Mouse (Mus musculus): ENCODE results near the gene Tspan4. TPM values are rescaled to one million over a fixed set of nuclear protein-coding genes. Genes with fewer than 3 reads are reported as not detected.
A peak's percentile ranks its signal among the peaks of the same experiment; 100 is the strongest.
"Not testable (repeated sequence)": the region's sequence is repeated elsewhere in the genome, so short reads cannot be mapped to it uniquely, and the experiment has no call there.

The Tspan4 gene
- polyA plus RNA-seq, 1 experiment = 16.4 TPM

DNA sequence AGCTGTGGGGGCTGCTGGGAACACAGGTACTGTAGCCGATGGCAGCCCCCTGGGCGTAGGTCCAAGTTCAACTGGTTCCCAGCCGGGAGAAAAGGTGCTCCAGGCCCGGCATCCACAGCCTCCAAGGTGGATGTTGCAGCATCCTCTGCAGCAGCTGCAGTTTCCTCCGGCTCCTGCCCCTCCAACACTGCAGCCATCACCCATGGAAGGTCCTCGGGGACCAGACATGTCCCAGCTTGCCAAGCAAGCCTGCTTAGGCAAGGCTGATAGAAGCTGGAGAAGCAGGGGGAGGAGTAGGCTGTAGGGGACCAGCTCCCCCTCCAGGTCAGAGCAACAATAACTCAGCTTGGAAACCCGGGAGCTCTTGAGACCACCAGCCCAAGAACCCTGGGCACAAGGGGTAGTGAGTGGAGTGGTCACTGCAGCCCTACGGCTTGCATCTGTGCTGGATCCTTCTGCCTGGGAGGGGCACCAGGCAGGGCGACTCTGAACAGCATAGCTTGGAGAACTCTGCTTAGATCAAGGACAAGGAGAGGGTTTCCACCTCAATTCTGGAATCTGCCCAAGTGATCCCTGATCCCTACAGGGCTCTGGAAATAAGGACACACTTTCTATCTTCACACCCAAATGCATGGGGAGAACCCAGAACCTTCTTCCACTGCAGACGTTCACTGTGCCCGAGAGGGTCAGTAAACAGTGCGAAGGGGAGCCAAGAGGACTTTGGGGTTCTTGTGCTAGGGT, 31.8 kb upstream of the Tspan4 start:
- Histone ChIP-seq H3K4me1 (ENCODE audit: control insufficient read depth, insufficient read depth, low read length) (peaks cover 2% of the 10 kb centered on the region; the same call in 1 of the 2 replicates), H3K4me3 (replicated peaks; ENCODE audit: control insufficient read depth, low read depth, low read length) (peak overlapping the region; percentile 71), H3K27ac (ENCODE audit: control insufficient read depth, insufficient read depth, low read depth, low read length, poor library complexity) (0 out of 2 replicates have a peak overlapping the region, but pooled peaks have one; percentile 13)
- TF ChIP-seq POLR2A (IDR thresholded peaks at IDR 0.05; ENCODE audit: borderline replicate concordance, control insufficient read depth, low read depth, low read length) = no peak
- peak; percentile 47; the same call in 1 of the 2 replicates for TF ChIP-seq CTCF (IDR thresholded peaks at IDR 0.05; ENCODE audit: control insufficient read depth, insufficient read depth, low read length)
- WGBS = 11% methylated on average over 12 of the region's 12 CpGs

DNA sequence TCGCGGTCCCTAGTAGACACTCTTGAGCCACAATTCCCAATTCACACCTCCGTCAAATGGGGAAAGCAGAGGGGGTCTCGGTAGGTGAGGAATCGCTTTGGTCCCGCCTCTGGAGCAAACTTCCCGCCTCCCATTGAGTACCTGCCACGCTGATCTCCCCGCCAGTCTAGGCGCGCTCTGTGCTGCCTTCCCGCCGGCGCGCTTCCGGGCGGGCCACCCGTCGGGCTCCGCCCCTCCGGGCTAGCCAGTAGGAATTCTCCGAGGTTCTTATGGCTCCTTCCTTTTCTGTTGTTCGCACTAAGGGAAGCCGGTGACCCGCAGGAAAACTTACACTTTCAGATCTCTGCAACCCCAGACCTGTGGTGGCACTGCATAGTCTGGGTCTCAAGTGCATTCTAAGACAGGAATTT, 31.2 kb upstream of the Tspan4 start, which contains the start of gene Pidd1:
Pidd1 (minus strand) TSS at position 198 of the 410 bp plus-strand sequence.
- H3K4me3 ChIP-seq (replicated peaks; ENCODE audit: control insufficient read depth, low read depth, low read length) = peak within 1 kb of the TSS; percentile 71
- TF ChIP-seq POLR2A (IDR thresholded peaks at IDR 0.05; ENCODE audit: borderline replicate concordance, control insufficient read depth, low read depth, low read length) (peak; percentile 73; the same call in 1 of the 2 replicates), CTCF (IDR thresholded peaks at IDR 0.05; ENCODE audit: control insufficient read depth, insufficient read depth, low read length) (no peak)
- H3K4me1 ChIP-seq (ENCODE audit: control insufficient read depth, insufficient read depth, low read length) = peaks cover 2% of the 10 kb centered on the region; the same call in 1 of the 2 replicates
- WGBS = under 1% methylated on average over 25 of the region's 25 CpGs
- H3K27ac ChIP-seq (ENCODE audit: control insufficient read depth, insufficient read depth, low read depth, low read length, poor library complexity) = peak within 1 kb of the TSS; percentile 40

DNA sequence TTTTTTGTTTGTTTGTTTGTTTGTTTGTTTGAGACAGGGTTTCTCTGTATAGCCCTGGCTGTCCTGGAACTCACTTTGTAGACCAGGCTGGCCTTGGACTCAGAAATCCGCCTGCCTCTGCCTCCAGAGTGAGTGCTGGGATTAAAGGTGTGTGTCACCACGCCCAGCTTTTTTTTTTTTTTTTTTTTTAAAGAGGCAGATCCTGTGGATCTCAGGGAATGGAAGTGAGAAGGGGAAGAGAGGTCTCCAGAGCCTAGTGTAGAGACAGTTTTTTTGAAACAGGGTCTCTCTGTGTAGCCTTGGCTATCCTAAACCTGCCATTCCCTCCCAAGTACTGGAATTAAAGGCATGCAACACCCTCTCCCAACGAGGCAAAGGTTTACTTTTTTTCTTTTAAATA, 28.7 kb upstream of the Tspan4 start:
- 74% methylated on average over 3 of the region's 3 CpGs for WGBS
- not testable (repeated sequence) for H3K27ac ChIP-seq (ENCODE audit: control insufficient read depth, insufficient read depth, low read depth, low read length, poor library complexity); H3K4me1 ChIP-seq (ENCODE audit: control insufficient read depth, insufficient read depth, low read length); H3K4me3 ChIP-seq (replicated peaks; ENCODE audit: control insufficient read depth, low read depth, low read length)

DNA sequence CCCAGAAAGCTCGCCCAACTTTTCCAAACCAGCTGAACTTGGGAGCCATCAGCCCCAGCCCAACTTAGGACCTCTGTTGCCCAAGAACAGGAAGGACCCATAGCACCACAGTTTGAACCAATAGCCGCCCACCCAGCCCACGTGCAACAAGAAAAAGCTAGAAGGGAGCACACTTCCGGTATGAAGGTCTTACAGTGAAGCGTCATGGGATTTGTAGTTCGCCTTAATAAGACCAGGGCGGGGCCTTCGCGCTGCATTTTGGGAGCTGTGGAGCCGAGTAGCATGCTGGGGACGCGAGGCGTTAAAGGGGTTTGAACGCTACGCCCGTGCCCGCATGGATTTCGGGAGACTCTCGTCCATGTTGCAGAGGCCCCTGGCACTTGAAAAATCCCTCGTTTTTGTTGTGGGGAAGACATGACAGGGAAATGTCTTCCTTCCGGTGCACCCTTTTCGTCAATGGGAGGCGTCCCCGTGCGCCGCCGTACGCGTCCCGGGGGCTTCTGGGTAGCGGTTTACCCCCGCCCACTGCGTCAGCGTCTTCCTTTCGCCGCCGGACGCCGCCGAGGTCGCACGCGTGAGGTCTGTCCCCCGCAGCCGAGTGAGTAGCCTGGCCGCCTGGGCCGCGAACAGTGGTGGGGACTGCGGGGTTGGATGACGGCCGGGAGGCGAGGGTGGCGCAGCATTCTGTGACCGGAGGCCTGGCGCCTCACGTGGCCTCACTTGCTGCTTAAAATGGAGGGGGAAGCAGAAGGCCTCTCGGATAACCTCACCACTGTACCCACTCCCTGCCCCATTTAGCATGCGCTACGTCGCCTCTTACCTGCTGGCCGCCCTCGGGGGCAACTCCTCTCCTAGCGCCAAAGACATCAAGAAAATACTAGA, 27.7 kb upstream of the Tspan4 start, which contains the start of gene Rplp2:
Rplp2 (plus strand) TSS at position 261 of the 882 bp plus-strand sequence.
- H3K4me1 ChIP-seq (ENCODE audit: control insufficient read depth, insufficient read depth, low read length) = peaks cover 2% of the 10 kb centered on the region; the same call in 1 of the 2 replicates

DNA sequence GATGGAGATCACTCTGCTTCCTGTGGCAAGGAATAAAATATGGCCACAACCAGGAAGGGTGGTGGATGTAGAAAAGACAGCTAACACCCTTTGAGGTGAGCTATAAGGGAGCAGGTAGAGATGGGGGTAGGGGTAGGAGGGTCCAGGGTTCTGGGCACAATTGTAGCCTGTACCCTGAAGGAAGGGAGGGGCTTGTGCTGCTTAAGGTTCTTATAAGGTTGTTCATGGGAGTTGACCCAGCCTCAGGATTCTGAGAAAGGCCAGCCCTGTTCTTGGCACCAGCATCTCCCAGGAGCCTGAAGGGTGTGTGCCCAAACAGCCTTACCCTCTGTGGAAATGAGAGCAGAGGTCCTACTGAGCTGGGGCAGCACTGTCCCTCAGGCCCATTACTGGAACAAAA, 23.1 kb upstream of the Tspan4 start:
- Histone ChIP-seq H3K4me3 (replicated peaks; ENCODE audit: control insufficient read depth, low read depth, low read length) (no peak overlapping the region), H3K4me1 (ENCODE audit: control insufficient read depth, insufficient read depth, low read length) (peaks cover 7% of the 10 kb centered on the region; the same call in 1 of the 2 replicates), H3K27ac (ENCODE audit: control insufficient read depth, insufficient read depth, low read depth, low read length, poor library complexity) (no peak overlapping the region)
- no peak for TF ChIP-seq CTCF (IDR thresholded peaks at IDR 0.05; ENCODE audit: control insufficient read depth, insufficient read depth, low read length)
- TF ChIP-seq POLR2A (IDR thresholded peaks at IDR 0.05; ENCODE audit: borderline replicate concordance, control insufficient read depth, low read depth, low read length) = no peak

More for the DNA sequence above, 27.7 kb upstream of the Tspan4 start, which contains the start of gene Rplp2:
- TF ChIP-seq POLR2A (IDR thresholded peaks at IDR 0.05; ENCODE audit: borderline replicate concordance, control insufficient read depth, low read depth, low read length) (peak; percentile 93; the same call in 1 of the 2 replicates), CTCF (IDR thresholded peaks at IDR 0.05; ENCODE audit: control insufficient read depth, insufficient read depth, low read length) (no peak)
- Histone ChIP-seq H3K4me3 (replicated peaks; ENCODE audit: control insufficient read depth, low read depth, low read length) (peak within 1 kb of the TSS; percentile 94), H3K27ac (ENCODE audit: control insufficient read depth, insufficient read depth, low read depth, low read length, poor library complexity) (peak within 1 kb of the TSS; percentile 76)
- WGBS = under 1% methylated on average over 63 of the region's 63 CpGs

DNA sequence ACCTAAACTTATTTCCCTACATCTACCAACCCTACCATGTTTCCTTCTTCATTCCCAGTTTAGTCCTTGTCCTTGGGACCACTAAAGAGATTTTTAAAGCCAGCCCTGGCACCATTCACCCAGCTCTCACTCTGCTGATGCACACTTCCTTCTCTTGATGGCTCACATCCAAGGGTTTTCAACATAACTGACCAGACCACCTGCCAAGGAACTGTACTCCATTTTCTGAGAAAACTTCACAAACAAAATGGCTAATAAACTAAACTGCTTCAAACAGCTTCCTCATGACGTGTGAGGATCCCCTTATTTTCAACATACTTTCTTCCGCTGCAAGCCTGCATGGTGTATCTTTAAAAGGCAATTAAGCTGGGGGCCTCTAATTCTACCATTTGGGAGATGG, 21.4 kb upstream of the Tspan4 start:
- TF ChIP-seq CTCF (IDR thresholded peaks at IDR 0.05; ENCODE audit: control insufficient read depth, insufficient read depth, low read length) = no peak
- no peak for TF ChIP-seq POLR2A (IDR thresholded peaks at IDR 0.05; ENCODE audit: borderline replicate concordance, control insufficient read depth, low read depth, low read length)
- WGBS = 41% methylated on average over 2 of the region's 2 CpGs
- Histone ChIP-seq H3K4me3 (replicated peaks; ENCODE audit: control insufficient read depth, low read depth, low read length) (no peak overlapping the region), H3K4me1 (ENCODE audit: control insufficient read depth, insufficient read depth, low read length) (peaks cover 7% of the 10 kb centered on the region; the same call in 1 of the 2 replicates), H3K27ac (ENCODE audit: control insufficient read depth, insufficient read depth, low read depth, low read length, poor library complexity) (no peak overlapping the region)

DNA sequence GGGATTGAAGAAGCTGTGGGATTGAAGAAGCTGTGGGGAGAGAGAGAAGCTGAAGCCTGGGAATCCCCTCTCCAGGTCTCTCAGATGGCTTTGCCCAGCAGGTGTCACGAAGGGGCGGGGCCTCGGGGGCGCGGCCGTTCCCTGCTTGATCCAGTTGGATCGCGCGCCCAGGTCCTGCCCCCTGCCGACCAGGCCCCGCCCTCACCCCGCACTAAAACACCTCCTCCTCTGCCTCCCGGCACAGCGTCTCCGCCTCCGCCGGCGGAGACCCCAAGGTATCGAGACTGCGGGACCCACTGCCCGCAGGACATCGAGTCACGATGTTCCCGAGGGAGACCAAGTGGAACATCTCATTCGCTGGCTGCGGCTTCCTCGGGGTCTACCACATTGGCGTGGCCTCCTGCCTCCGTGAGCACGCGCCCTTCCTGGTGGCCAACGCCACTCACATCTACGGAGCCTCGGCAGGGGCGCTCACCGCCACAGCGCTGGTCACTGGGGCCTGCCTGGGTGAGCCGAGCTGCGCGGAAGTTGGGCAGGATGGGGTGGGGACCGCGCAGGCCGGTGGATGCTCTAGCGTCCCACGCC, 20.0 kb upstream of the Tspan4 start, which contains the start of gene Pnpla2:
Pnpla2 (plus strand) TSS at position 232 of the 585 bp plus-strand sequence.
- Histone ChIP-seq H3K4me3 (replicated peaks; ENCODE audit: control insufficient read depth, low read depth, low read length) (peak within 1 kb of the TSS; percentile 92), H3K27ac (ENCODE audit: control insufficient read depth, insufficient read depth, low read depth, low read length, poor library complexity) (peak within 1 kb of the TSS; percentile 97), H3K4me1 (ENCODE audit: control insufficient read depth, insufficient read depth, low read length) (peaks cover 7% of the 10 kb centered on the region; the same call in 1 of the 2 replicates)
- WGBS = under 1% methylated on average over 45 of the region's 45 CpGs
- TF ChIP-seq POLR2A (IDR thresholded peaks at IDR 0.05; ENCODE audit: borderline replicate concordance, control insufficient read depth, low read depth, low read length) = peak; percentile 94
- TF ChIP-seq CTCF (IDR thresholded peaks at IDR 0.05; ENCODE audit: control insufficient read depth, insufficient read depth, low read length) = 0 out of 2 replicates have a peak, but pooled peaks have one; percentile 0
